Mouse (Mus musculus) left cerebral cortex, postnatal 4 days (tissue): Measurements from ENCODE around the gene Gm49661. TPM values are rescaled to one million over a fixed set of nuclear protein-coding genes. Genes with fewer than 3 reads are reported as not detected.

Experiments used
- DNase-seq: peaks from one replicate; pipeline ENCODE4 v3.0.0-alpha.2; 2022
- intact Hi-C: fragments of 180-260 bp; cut with DNase I; formaldehyde crosslinking; loops from one replicate; pipeline ENCODE4 v1.15.1; 2025
- total RNA-seq, 2 experiments: library from RNA; stranded (reverse); gene quantifications; 2 replicates each; pipeline ENCODE4 v1.2.3; 2021

Gene Gm49661
- total RNA-seq, result not detected

- intact Hi-C loops, result no loop called here
Observed at GRCm38 (mm10) chr8:84969241-84970134, at the start of gene Gm49661, which contains the start of the genes Prdx2 and Rnaseh2a. TSS of gene Gm49661 (minus strand) at chr8:84969433. TSS of gene Prdx2 (plus strand) at chr8:84969587. TSS of gene Rnaseh2a (minus strand) at chr8:84969767.

GRCm38 (mm10) chr8:85017209-85017608, 48.0 kb upstream of the Gm49661 start:
- intact Hi-C loops, result no loop called here
- DNase-seq, result no peak

More at GRCm38 (mm10) chr8:84969241-84970134, at the start of gene Gm49661, which contains the start of the genes Prdx2 and Rnaseh2a:
- peak; percentile 88 for DNase-seq

GRCm38 (mm10) chr8:85016724-85017123, 47.5 kb upstream of the Gm49661 start:
- intact Hi-C loops, result no loop called here
- DNase-seq, result no peak

GRCm38 (mm10) chr8:85014431-85014830, 45.2 kb upstream of the Gm49661 start, which contains the start of gene Best2:
TSS of gene Best2 (minus strand) at chr8:85014531.
- intact Hi-C loops, result no loop called here
- DNase-seq, result no peak

GRCm38 (mm10) chr8:85013230-85013840, 44.1 kb upstream of the Gm49661 start:
- intact Hi-C loops, result no loop called here
- peak; percentile 74 for DNase-seq

GRCm38 (mm10) chr8:85011242-85011641, 42.0 kb upstream of the Gm49661 start:
- intact Hi-C loops, result no loop called here
- DNase-seq, result no peak

- intact Hi-C loops, result no loop called here
- DNase-seq, result no peak
Observed at GRCm38 (mm10) chr8:85007686-85008085, 38.5 kb upstream of the Gm49661 start.

GRCm38 (mm10) chr8:84997649-84998295, 28.5 kb upstream of the Gm49661 start:
- intact Hi-C loops, result no loop called here
- DNase-seq, result peak; percentile 96

- no peak for DNase-seq
- intact Hi-C loops, result no loop called here
Observed at GRCm38 (mm10) chr8:84996978-84997377, 27.7 kb upstream of the Gm49661 start.

GRCm38 (mm10) chr8:84995680-84996079, 26.4 kb upstream of the Gm49661 start:
- no peak for DNase-seq
- intact Hi-C loops, result no loop called here

GRCm38 (mm10) chr8:84994375-84994774, 25.1 kb upstream of the Gm49661 start:
- DNase-seq, result no peak

GRCm38 (mm10) chr8:84990836-84991235, 21.6 kb upstream of the Gm49661 start:
- intact Hi-C loops, result no loop called here
- DNase-seq, result peak; percentile 43

More at GRCm38 (mm10) chr8:84994375-84994774, 25.1 kb upstream of the Gm49661 start:
- intact Hi-C loops, result no loop called here

- DNase-seq, result peak; percentile 98
- intact Hi-C loops, result no loop called here
Observed at GRCm38 (mm10) chr8:84990349-84990748, 21.1 kb upstream of the Gm49661 start, which contains the start of gene Hook2. TSS of gene Hook2 (plus strand) at chr8:84990603.

- intact Hi-C loops, result no loop called here
- peak; percentile 92 for DNase-seq
Observed at GRCm38 (mm10) chr8:84989810-84990209, 20.6 kb upstream of the Gm49661 start.

GRCm38 (mm10) chr8:84989311-84989731, 20.1 kb upstream of the Gm49661 start:
- intact Hi-C loops, result no loop called here
- DNase-seq, result peak; percentile 30

GRCm38 (mm10) chr8:84987903-84988302, 18.7 kb upstream of the Gm49661 start:
- intact Hi-C loops, result no loop called here
- no peak for DNase-seq

- no peak for DNase-seq
- intact Hi-C loops, result no loop called here
Observed at GRCm38 (mm10) chr8:84987388-84987787, 18.2 kb upstream of the Gm49661 start.

- intact Hi-C loops, result no loop called here
- no peak for DNase-seq
Observed at GRCm38 (mm10) chr8:84986379-84986945, 17.2 kb upstream of the Gm49661 start.

- peak; percentile 87 for DNase-seq
- intact Hi-C loops, result no loop called here
Observed at GRCm38 (mm10) chr8:84985684-84986378, 16.6 kb upstream of the Gm49661 start.
